Mouse (Mus musculus): ENCODE results near the gene Car7. TPM values are rescaled to one million over a fixed set of nuclear protein-coding genes. Genes with fewer than 3 reads are reported as not detected.

The Car7 gene
- 1 to 10 TPM; 2.5 to 2.8 TPM for total RNA-seq (2021)

DNA sequence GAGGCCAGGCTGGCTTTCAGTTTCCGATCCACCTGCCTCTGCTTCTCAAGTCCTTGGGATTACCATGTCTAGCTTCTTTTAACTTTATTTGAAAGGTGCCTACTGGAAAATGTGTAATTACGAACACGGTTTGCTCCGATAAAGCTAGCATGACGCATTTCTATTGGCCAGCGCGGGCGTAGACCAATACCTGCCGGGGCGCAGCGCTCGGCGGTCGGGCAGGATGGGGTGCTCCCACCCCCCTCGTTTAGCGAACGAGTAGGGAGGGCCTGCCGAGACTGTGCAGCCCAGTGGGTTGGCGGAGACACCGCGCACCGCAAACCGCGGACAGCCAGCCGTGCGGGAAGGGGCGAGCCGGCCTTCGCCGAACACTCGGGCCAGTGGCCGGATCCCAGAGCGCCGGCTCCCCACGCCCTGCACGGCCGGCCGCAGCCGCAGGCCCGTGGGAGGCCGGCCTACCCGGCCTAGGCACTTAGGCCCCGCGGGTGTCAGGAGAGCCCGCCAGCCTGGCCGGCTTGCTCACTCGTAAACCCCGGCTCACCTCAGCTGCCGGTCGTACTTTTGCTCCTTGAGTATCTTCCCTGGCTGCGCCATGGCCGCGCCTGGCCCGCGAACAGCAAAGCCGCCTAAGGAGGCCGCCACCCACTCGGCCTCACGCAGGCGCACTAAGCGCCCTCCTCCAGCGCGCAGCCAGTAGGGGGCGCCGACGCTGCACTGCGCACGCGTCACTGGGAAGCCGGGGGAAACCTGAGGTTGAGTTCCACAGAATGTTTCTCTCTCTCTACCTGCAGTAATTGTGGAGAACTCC lies at the start of gene Car7, which contains the start of gene Nae1:
TSS of gene Car7 (plus strand) at position 719 of the 808 bp plus-strand sequence.
TSS of gene Nae1 (minus strand) at position 667 of the 808 bp plus-strand sequence.
- intact Hi-C loops (cut with DNase I), result loop anchor here (1.0 to 2.0 kb wide), 2 partner anchors 37 to 91 kb away; partner anchors contain the start of gene Dync1li2
- peak; percentile 96 to 98 for DNase-seq

DNA sequence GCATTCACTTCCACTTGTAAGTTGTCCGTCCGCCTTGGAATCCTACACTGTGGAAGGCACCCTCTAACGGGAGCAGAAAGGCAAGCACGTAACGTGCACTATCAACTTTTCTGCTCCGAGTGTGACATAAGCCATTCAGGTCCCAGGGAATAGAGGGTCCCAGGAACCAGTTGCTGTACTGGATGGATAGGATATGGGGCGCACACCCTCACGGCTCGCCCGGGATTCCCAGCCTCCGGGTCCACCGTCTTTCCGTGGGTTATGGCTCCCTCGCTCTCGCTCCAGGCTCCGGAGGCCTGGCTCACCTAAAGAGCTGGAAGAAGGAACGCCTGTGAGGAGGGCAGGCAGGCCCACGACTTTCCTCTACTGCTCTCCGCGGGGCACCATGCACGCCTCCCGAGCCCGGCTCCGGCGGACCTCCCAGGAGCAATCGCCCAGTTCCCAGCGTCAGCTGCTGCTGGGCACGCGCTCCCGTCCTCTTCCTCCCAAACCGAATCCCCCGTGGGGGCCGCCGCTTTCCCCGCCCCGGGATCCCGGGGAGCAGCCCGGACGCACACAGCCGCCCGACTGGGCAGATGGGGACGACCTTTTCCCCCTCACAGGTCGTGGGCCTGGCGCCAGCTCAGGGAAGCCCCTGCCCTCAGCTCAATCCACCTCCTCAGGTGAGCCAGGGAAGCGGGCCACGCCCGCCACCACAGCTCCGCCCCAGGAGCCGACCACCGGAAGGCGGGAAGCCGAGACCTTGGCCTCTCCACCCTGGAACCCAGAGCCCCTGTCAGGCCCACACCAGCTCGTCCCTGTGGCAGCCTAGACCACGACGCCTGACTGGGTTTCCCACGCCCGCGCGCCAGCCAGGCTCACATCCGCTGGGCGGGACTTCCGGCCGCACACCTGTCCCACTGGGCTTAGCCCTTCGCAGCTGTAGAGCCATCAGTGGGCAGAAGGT lies 25.2 kb upstream of the Car7 start, which contains the start of gene Terb1:
TSS of gene Terb1 (minus strand) at position 850 of the 946 bp plus-strand sequence.
- DNase-seq, result peak; percentile 7 to 14
- intact Hi-C loops (cut with DNase I), result no loop called here

DNA sequence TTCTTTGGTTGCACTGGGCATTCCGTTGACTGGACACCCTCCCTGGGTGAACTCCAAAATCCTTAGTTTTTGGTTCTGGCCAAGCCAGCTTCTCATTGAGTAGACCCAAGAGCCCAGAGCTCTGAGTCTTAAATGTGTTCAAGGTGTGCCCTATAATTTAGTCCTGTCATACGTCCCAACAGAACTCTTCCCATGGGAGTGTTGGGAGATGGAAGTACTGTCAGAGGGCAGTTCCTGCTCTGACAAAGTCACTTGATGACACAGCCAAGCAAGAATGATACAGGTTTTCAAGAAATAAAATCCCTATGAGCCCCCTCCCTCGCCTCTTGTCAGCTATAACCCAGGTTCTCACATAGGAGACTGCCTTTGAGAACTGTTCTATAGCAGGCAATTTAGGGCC lies 24.4 kb upstream of the Car7 start:
- intact Hi-C loops (cut with DNase I), result no loop called here
- DNase-seq, result no peak

DNA sequence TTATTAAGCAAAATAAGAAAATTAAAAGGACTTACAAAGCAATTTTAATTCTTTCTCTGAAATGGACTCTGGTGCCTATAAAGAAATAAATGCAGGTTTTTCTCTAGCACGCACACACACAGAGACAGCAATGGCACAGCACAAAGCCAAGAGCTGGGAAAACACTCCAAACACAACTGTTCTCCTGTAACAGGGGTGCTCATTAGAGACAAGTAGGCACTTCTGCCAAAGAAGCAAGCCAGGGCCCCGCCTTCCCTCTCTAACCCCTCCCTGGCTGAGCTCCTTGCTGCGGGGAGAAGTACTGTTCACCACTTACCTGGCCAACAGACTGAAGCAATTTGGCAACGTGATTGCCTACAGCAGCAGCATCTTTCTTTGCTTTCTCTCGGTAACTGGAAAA lies 16.6 kb upstream of the Car7 start:
- no peak for DNase-seq
- intact Hi-C loops (cut with DNase I), result no loop called here

GRCm38 (mm10) chr8:104529671-104530070 lies 4.8 kb upstream of the Car7 start:
- DNase-seq, result no peak
- intact Hi-C loops (cut with DNase I), result no loop called here

- intact Hi-C loops (cut with DNase I), result no loop called here
Observed at GRCm38 (mm10) chr8:104533551-104533950, 938 bp upstream of the Car7 start.

DNA sequence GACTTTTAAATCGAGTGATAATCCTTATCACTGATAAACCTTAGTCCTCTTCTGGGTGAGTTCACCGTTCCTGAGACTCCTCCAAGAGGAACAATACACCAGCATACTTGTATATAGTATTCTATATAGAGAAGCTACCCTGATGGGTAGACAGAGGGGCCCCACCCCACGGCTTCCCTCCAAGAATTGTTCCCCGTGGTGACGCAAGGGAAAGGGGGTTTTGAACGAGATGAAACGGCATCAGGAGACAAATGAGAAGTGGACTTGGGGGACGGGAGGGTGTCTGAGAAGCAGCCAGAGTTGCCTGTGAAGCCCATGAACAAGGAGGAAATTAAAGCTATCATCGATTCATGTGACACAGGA lies 271 bp downstream of the Car7 start:
- intact Hi-C loops (cut with DNase I), result loop anchor here (1.0 to 2.0 kb wide), 2 partner anchors 37 to 92 kb away; partner anchors contain the start of gene Dync1li2
- DNase-seq, result peak in 1 of 2 experiments; percentile 48

More at GRCm38 (mm10) chr8:104533551-104533950, 938 bp upstream of the Car7 start:
- DNase-seq, result no peak

DNA sequence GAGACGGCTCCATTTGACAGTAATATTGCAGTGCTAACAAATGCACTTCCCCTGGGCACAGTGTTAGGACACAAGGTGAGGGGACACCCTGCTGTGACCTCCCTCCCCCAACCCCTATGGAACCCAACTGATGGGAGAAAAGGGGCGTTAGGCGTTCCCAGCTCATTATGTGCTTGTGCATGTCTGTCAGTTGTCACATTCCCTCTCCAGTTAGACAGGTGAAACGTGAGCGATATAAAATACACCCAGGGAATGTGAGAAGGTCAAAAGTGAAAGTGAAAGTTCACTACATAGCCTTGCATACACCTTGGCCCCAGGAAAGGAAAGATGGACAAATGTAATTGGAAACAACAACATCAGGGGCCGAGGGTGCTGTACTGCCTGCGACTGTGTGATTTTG lies 889 bp downstream of the Car7 start:
- intact Hi-C loops (cut with DNase I), result loop anchor here (2.0 kb wide), 1 partner anchor 93 kb away; the partner anchor contains the start of gene Dync1li2
- no peak for DNase-seq

- DNase-seq, result no peak
- intact Hi-C loops (cut with DNase I), result no loop called here
Observed at GRCm38 (mm10) chr8:104536028-104536427, 1.5 kb downstream of the Car7 start.

DNA sequence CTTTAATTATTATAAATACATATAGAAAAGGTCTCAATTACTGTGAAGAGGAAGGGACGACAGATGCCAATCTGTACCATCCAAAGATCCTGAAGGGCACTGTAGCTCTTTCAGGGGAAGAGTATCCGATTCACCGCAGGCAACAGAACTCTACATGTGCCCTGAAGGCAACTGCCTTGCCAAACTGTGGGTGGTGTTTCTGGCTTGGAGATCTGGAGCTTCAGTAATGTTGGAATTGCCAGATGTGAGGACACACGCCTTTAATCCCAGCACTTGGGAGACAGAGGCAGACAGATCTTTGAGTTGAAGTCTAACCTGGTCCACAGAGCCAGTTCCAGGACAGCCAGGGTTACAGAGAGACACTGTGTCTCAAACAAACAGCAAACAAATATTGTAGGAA lies 4.4 kb downstream of the Car7 start:
- intact Hi-C loops (cut with DNase I), result no loop called here
- DNase-seq, result no peak

DNA sequence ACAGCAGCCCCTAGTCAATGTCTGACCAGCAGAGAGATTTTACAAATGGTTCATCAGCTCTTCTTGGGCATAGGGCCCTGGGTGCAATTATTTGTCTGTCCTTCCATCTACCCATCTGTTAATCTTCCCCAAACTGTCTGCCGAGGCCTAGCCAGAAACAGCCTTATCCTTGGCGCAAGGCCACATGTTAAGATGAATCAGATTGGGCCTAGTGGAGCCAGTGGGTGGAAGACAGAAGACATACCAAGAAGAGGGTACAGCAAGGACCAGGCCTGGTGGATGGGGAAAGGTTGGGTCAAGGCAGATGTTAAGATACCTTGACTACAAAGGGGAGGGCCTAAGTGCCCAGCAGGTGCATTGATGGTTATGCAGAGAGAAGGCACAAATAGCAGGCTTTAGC lies 5.1 kb downstream of the Car7 start:
- DNase-seq, result no peak
- intact Hi-C loops (cut with DNase I), result no loop called here

DNA sequence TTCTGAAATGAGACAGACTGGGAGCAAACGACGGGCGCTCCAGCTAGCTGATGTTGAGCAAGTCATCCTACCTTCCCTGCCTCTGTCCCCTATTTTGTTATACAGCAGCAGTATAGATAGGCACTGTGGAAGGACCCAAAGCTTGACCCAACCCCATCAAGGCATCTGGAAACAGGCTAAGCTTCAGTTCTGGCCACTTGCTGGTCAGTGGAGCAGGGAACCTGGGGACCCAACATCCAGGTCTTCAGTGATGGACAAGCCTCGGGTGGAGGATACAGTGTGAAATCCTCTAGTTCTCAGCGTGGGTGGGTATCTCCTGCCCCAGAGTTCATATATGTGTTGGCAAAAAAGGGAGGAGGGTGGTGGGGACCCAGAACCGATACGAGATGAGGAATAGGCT lies 5.7 kb downstream of the Car7 start:
- no peak for DNase-seq
- intact Hi-C loops (cut with DNase I), result no loop called here

- peak in 1 of 2 experiments; percentile 28 for DNase-seq
- intact Hi-C loops (cut with DNase I), result no loop called here
Observed at GRCm38 (mm10) chr8:104540710-104541514, 6.4 kb downstream of the Car7 start.

GRCm38 (mm10) chr8:104541515-104541880 lies 7.0 kb downstream of the Car7 start:
- no peak for DNase-seq
- intact Hi-C loops (cut with DNase I), result no loop called here

DNA sequence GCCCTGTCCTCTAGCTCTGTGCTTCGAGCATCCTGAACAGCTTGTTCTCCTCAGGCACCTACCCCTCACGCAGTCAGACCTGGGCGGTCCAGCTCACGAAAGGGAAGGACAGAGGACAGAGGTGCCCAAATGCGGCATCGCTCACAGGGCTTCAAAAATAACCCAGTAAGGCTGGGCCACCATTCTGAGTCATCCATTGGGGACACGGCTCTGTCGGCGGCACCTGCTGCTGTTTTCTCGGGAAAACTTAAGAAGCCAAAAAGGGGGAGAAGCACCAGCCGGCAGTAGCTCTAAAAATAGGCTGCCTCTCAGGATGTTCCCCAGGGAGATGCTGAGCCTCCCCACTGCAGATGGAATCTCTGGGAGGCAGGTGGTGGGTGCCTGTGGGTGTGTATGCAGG lies 7.7 kb downstream of the Car7 start:
- no peak for DNase-seq
- intact Hi-C loops (cut with DNase I), result no loop called here

GRCm38 (mm10) chr8:104543440-104544045 lies 9.1 kb downstream of the Car7 start:
- intact Hi-C loops (cut with DNase I), result no loop called here
- DNase-seq, result peak in 1 of 2 experiments; percentile 30

- intact Hi-C loops (cut with DNase I), result no loop called here
- no peak for DNase-seq
Observed at GRCm38 (mm10) chr8:104555191-104555590, 20.7 kb downstream of the Car7 start.

- intact Hi-C loops (cut with DNase I), result no loop called here
- DNase-seq, result no peak
Observed at GRCm38 (mm10) chr8:104557226-104557625, 22.7 kb downstream of the Car7 start.

GRCm38 (mm10) chr8:104560731-104561130 lies 26.2 kb downstream of the Car7 start:
- intact Hi-C loops (cut with DNase I), result loop anchor here (10.0 kb wide), 1 partner anchor 466 kb away; no protein-coding TSS in a partner anchor
- DNase-seq, result no peak
